Mouse (Mus musculus): ENCODE data around the gene Bcl2a1b. TPM values are rescaled to one million over a fixed set of nuclear protein-coding genes. Genes with fewer than 3 reads are reported as not detected.

Bcl2a1b gene
- total and polyA plus RNA-seq, 3 experiments, result 278 to 842 (median 537) TPM

GRCm38 (mm10) chr9:89256556-89257335 is 57.7 kb downstream of the Bcl2a1b start:
- no peak overlapping the region for H3K27ac ChIP-seq (ENCODE audit: insufficient read depth, low read depth)
- no peaks in the 10 kb centered on the region for H3K9me3 ChIP-seq (replicated peaks; ENCODE audit: low read length)
- in situ Hi-C loops (cut with MboI; ENCODE audit: low pct_ligation_motif_present, low pct_unique_long_range_greater_than_20kb, low sequenced_read_pairs) (no loop called here), dilution Hi-C loops (cut with MboI; ENCODE audit: extremely low pct_ligation_motif_present, extremely low pct_unique_long_range_greater_than_20kb, low sequenced_read_pairs) (no loop called here)
- H3K36me3 ChIP-seq (replicated peaks in 1 of 2; ENCODE audit: control insufficient read depth in 1 of 2, insufficient read depth in 1 of 2, low read length in 1 of 2), result peaks cover 6 to 7% of the 10 kb centered on the region in 2 experiments
- H3K4me3 ChIP-seq (replicated peaks in 1 of 3; ENCODE audit: low read depth in 2 of 3, low read length in 2 of 3, poor library complexity in 1 of 3), result no peak overlapping the region
- H3K27me3 ChIP-seq (replicated peaks), result no peaks in the 10 kb centered on the region
- no peak overlapping the region; the same call in 1 of the 2 replicates for H3K4me2 ChIP-seq (ENCODE audit: insufficient read depth, low read depth, poor library complexity, severe bottlenecking)
- no peak overlapping the region for H3K9ac ChIP-seq (ENCODE audit: insufficient read depth, low read depth)
- no peaks in the 10 kb centered on the region for H3K79me2 ChIP-seq (replicated peaks; ENCODE audit: control insufficient read depth, extremely low read depth, insufficient read depth, poor library complexity, severe bottlenecking)
- DNase-seq (ENCODE audit: extremely low read depth), result no peak
- no peak for TF ChIP-seq MXI1 (IDR thresholded peaks at IDR 0.05; ENCODE audit: low read depth, low read length)
- TF ChIP-seq MAZ (IDR thresholded peaks at IDR 0.05; ENCODE audit: low read depth, low read length), result no peak
- no peak for TF ChIP-seq POLR2AphosphoS2 (IDR thresholded peaks at IDR 0.05; ENCODE audit: low read depth, low read length)
- no peak for TF ChIP-seq USF2 (conservative IDR thresholded peaks at IDR 0.05; ENCODE audit: low read depth, low read length)
- no peak for TF ChIP-seq RCOR1 (conservative IDR thresholded peaks at IDR 0.05; ENCODE audit: low read depth, low read length)
- no peak for TF ChIP-seq ZMIZ1 (IDR thresholded peaks at IDR 0.05; ENCODE audit: low read depth, low read length)
- no peak for TF ChIP-seq MAFK (IDR thresholded peaks at IDR 0.05; ENCODE audit: insufficient replicate concordance, low read length)
- TF ChIP-seq PAX5 (IDR thresholded peaks at IDR 0.05; ENCODE audit: low read length), result no peak
- TF ChIP-seq SMC3 (IDR thresholded peaks at IDR 0.05; ENCODE audit: low read depth, low read length), result no peak
- TF ChIP-seq MAX (IDR thresholded peaks at IDR 0.05; ENCODE audit: low read length), result no peak
- no peak for TF ChIP-seq BHLHE40 (IDR thresholded peaks at IDR 0.05; ENCODE audit: low read depth, low read length)
- no peak for TF ChIP-seq HCFC1 (IDR thresholded peaks at IDR 0.05; ENCODE audit: low read depth, low read length)
- no peak for TF ChIP-seq UBTF (IDR thresholded peaks at IDR 0.05; ENCODE audit: low read depth, low read length)
- H3K4me1 ChIP-seq (ENCODE audit: control insufficient read depth in 1 of 2, insufficient read depth in 2 of 2), result peaks cover 0 to 17% of the 10 kb centered on the region in 2 experiments; a peak in 3 of 4 replicates

Other genes with a start within 250 kb of the Bcl2a1b start
- gene Bcl2a1a, start 242.3 kb upstream of the Bcl2a1b start, total RNA-seq (2012; rRNA removed), result 102 and 193 TPM in 2 replicates
- 290 and 313 TPM in 2 replicates for gene Bcl2a1a, start 242.3 kb upstream of the Bcl2a1b start, total RNA-seq (2014; rRNA removed)
- 162 and 181 TPM in 2 replicates for gene Bcl2a1a, start 242.3 kb upstream of the Bcl2a1b start, polyA plus RNA-seq (2012; ENCODE audit: insufficient read length, low read depth)
- 0.29 and 0.42 TPM in 2 replicates for gene Trim43b, start 106.4 kb upstream of the Bcl2a1b start, total RNA-seq (2012; rRNA removed)
- 0.82 and 1.5 TPM in 2 replicates for gene Trim43b, start 106.4 kb upstream of the Bcl2a1b start, total RNA-seq (2014; rRNA removed)
- not detected in 2 replicates for gene Trim43b, start 106.4 kb upstream of the Bcl2a1b start, polyA plus RNA-seq (2012; ENCODE audit: insufficient read length, low read depth)
- 3.7 and 4.3 TPM in 2 replicates for gene Gm29094, start 170 bp downstream of the Bcl2a1b start, total RNA-seq (2012; rRNA removed)
- gene Gm29094, start 170 bp downstream of the Bcl2a1b start, total RNA-seq (2014; rRNA removed), result 8.5 and 10.9 TPM in 2 replicates
- gene Gm29094, start 170 bp downstream of the Bcl2a1b start, polyA plus RNA-seq (2012; ENCODE audit: insufficient read length, low read depth), result 8.6 and 8.9 TPM in 2 replicates
- 25.5 and 29.9 TPM in 2 replicates for gene Mthfs, start 11.5 kb downstream of the Bcl2a1b start, total RNA-seq (2012; rRNA removed)
- 30.5 and 30.9 TPM in 2 replicates for gene Mthfs, start 11.5 kb downstream of the Bcl2a1b start, total RNA-seq (2014; rRNA removed)
- 48.9 and 52.0 TPM in 2 replicates for gene Mthfs, start 11.5 kb downstream of the Bcl2a1b start, polyA plus RNA-seq (2012; ENCODE audit: insufficient read length, low read depth)

All from CH12.LX (cell line).